Comparison of ENCODE assay signal across 18 mouse cellular contexts in genomic region chr3:85993744-85994143, GRCm38 (mm10). TPM values are rescaled to one million over a fixed set of nuclear protein-coding genes. Genes with fewer than 3 reads are reported as not detected.
DNase-seq lines count a peak whose midpoint lies in the region; ATAC-seq and TF ChIP-seq lines count a peak whose summit lies in the region.
"Had no signal": no experiment of that assay in that cellular context is flagged by ENCODE, and none has a peak within 500 bp of the region (broad histone marks: within the 10 kb centered on the region; RNA-seq: fewer than 3 reads in every experiment).

No protein-coding gene starts in this region.

- H3K27ac ChIP-seq in kidney, adult 2 months (ENCODE audit: insufficient read depth, low read depth, low read length): no peak overlapping the region
- H3K27ac ChIP-seq in kidney, embryonic 15.5 days: no peak overlapping the region
- H3K27ac ChIP-seq in forebrain, embryonic 14.5 days (ENCODE audit: low read depth, low read length): no peak overlapping the region
- H3K27ac ChIP-seq: hindbrain, postnatal 0 days; midbrain, embryonic 15.5 days; neural tube, embryonic 15.5 days had no signal

- no peaks in the 10 kb centered on the region for H3K27me3 ChIP-seq in kidney, adult 2 months (replicated peaks; ENCODE audit: control insufficient read depth, insufficient read depth, low read length)
- no peaks in the 10 kb centered on the region for H3K27me3 ChIP-seq in kidney, embryonic 15.5 days
- H3K27me3 ChIP-seq in forebrain, embryonic 14.5 days (replicated peaks; ENCODE audit: control insufficient read depth, insufficient read depth, low read length): no peaks in the 10 kb centered on the region
- H3K27me3 ChIP-seq: CH12.LX; midbrain, embryonic 15.5 days; neural tube, embryonic 15.5 days had no signal

- no peak overlapping the region for H3K4me3 ChIP-seq in kidney, adult 2 months (ENCODE audit: insufficient read depth, low read depth, low read length)
- H3K4me3 ChIP-seq in kidney, embryonic 15.5 days (replicated peaks): no peak overlapping the region
- H3K4me3 ChIP-seq in forebrain, embryonic 14.5 days (ENCODE audit: low read depth, low read length): no peak overlapping the region
- H3K4me3 ChIP-seq: midbrain, embryonic 15.5 days; neural tube, embryonic 15.5 days had no signal

- 57% methylated on average over 11 of the region's 11 CpGs for WGBS in kidney, adult 2 months
- 66% methylated on average over 11 of the region's 11 CpGs for WGBS in kidney, embryonic 15.5 days
- 79% methylated on average over 11 of the region's 11 CpGs for WGBS in forebrain, embryonic 14.5 days

- TF ChIP-seq POLR2A in kidney, adult 2 months (IDR thresholded peaks at IDR 0.05; ENCODE audit: low read depth, low read length): no peak

- ATAC-seq in kidney, embryonic 15.5 days (replicated peaks; ENCODE audit: low FRiP score): no peak
- ATAC-seq in forebrain, embryonic 14.5 days: no peak
- ATAC-seq in cerebellum, adult (ENCODE audit: insufficient number of reproducible peaks, low FRiP score, low TSS enrichment): no peak
- ATAC-seq: forebrain, postnatal 0 days; hindbrain, postnatal 0 days; midbrain, embryonic 15.5 days had no signal

- no peak overlapping the region for H3K9ac ChIP-seq in kidney, embryonic 15.5 days
- no peak overlapping the region for H3K9ac ChIP-seq in forebrain, embryonic 14.5 days (ENCODE audit: low read length)
- H3K9ac ChIP-seq: forebrain, postnatal 0 days; midbrain, embryonic 15.5 days; neural tube, embryonic 15.5 days had no signal

- H3K4me1 ChIP-seq in kidney, adult 2 months (ENCODE audit: control insufficient read depth, insufficient read depth, low read length): peaks cover 8% of the 10 kb centered on the region; the same call in 1 of the 2 replicates
- peaks cover 17% of the 10 kb centered on the region for H3K4me1 ChIP-seq in kidney, embryonic 15.5 days
- no peaks in the 10 kb centered on the region for H3K4me1 ChIP-seq in forebrain, embryonic 14.5 days (ENCODE audit: control insufficient read depth, insufficient read depth, low read length)
- H3K4me1 ChIP-seq: midbrain, embryonic 15.5 days; neural tube, embryonic 15.5 days had no signal

- peak; percentile 66 for DNase-seq in kidney, adult 2 months
- peak; percentile 98 for DNase-seq in heart, adult 11 months
- peak; percentile 15 to 27 for DNase-seq in heart, postnatal 14 days
- DNase-seq in lung, postnatal 4 days: peak; percentile 11 to 43
- DNase-seq in forebrain, embryonic 14.5 days (ENCODE audit: low spot score): no peak
- no peak for DNase-seq in left cerebral cortex, adult 18-20 months (ENCODE audit: low spot score in 2 of 2)
- DNase-seq: cerebellum, adult 11 months; forebrain, postnatal 0 days had no signal

- H3K4me2 ChIP-seq in kidney, embryonic 15.5 days: no peak overlapping the region
- H3K4me2 ChIP-seq in forebrain, embryonic 14.5 days (ENCODE audit: low read length): no peak overlapping the region
- H3K4me2 ChIP-seq: midbrain, embryonic 15.5 days; neural tube, embryonic 15.5 days had no signal

- no peaks in the 10 kb centered on the region for H3K36me3 ChIP-seq in kidney, adult 2 months (ENCODE audit: control insufficient read depth, insufficient read depth, low read length)
- 0 out of 2 replicates have a peak, but pooled peaks cover 4% of the 10 kb centered on the region for H3K36me3 ChIP-seq in kidney, embryonic 15.5 days
- H3K36me3 ChIP-seq in forebrain, embryonic 14.5 days (ENCODE audit: control insufficient read depth, insufficient read depth, low read length): no peaks in the 10 kb centered on the region
- H3K36me3 ChIP-seq: midbrain, embryonic 15.5 days; neural tube, embryonic 15.5 days had no signal

- intact Hi-C loops in heart, postnatal 14 days (cut with DNase I): no loop called here

- no peaks in the 10 kb centered on the region for H3K9me3 ChIP-seq in kidney, embryonic 15.5 days (replicated peaks)
- no peaks in the 10 kb centered on the region for H3K9me3 ChIP-seq in forebrain, embryonic 14.5 days (replicated peaks; ENCODE audit: control insufficient read depth, low read length)
- H3K9me3 ChIP-seq: midbrain, embryonic 15.5 days; neural tube, embryonic 15.5 days had no signal

- no peak for TF ChIP-seq CTCF in kidney, adult 2 months (conservative IDR thresholded peaks at IDR 0.05; ENCODE audit: insufficient read depth, insufficient read length, low read depth, low read length)

RNA-seq across cellular contexts. Expression of gene Prss48, which starts 8.5 kb away (rescaled TPM):
- not detected in 2 replicates for polyA plus RNA-seq in kidney, adult 2 months (2012; rRNA removed)
- polyA plus RNA-seq in kidney, embryonic 15.5 days (2015; fragmentation: Nextera tagmentation; extraction: Ambion mirVana): 0.18 and 0.39 TPM in 2 replicates
- not detected for total RNA-seq in heart, postnatal 14 days (2021)
- not detected in 2 replicates for polyA plus RNA-seq in forebrain, embryonic 14.5 days (2014; fragmentation: Nextera tagmentation; extraction: Ambion mirVana)
- total RNA-seq in left cerebral cortex, adult 18-20 months (2021): not detected
- total RNA-seq: adrenal gland, adult 18-20 months; CH12.LX; forebrain, postnatal 0 days; hindbrain, postnatal 0 days; layer of hippocampus, adult 8-10 months; liver, adult 2 months had no signal
- polyA plus RNA-seq: forebrain, postnatal 0 days; hindbrain, postnatal 0 days; liver, adult 2 months; midbrain, embryonic 15.5 days; neural tube, embryonic 15.5 days; small intestine, adult 2 months had no signal

RNA-seq across cellular contexts. Expression of gene Sh3d19, which starts 22.8 kb away (rescaled TPM):
- 44.2 and 60.5 TPM in 2 replicates for polyA plus RNA-seq in kidney, adult 2 months (2012; rRNA removed)
- 30.1 and 32.3 TPM in 2 replicates for polyA plus RNA-seq in kidney, embryonic 15.5 days (2015; fragmentation: Nextera tagmentation; extraction: Ambion mirVana)
- total RNA-seq in heart, postnatal 14 days (2021): 10 to 100 TPM; 20.8 to 28.1 TPM
- polyA plus RNA-seq in forebrain, embryonic 14.5 days (2014; fragmentation: Nextera tagmentation; extraction: Ambion mirVana): 4.6 and 6.9 TPM in 2 replicates
- 10 to 100 TPM; 13.4 to 14.1 TPM for total RNA-seq in left cerebral cortex, adult 18-20 months (2021)

Comparison
In these comparisons a context has a peak if more than half of its experiments do, and no peak if none do; other contexts are left out.
1. DNase-seq: peak in kidney, adult 2 months (single experiment), heart, adult 11 months (single experiment), heart, postnatal 14 days (2 of 2) and lung, postnatal 4 days (2 of 2); none in forebrain, embryonic 14.5 days (single experiment) and left cerebral cortex, adult 18-20 months (0 of 2).